Mouse (Mus musculus) megakaryocyte, embryonic 14.5 days (primary cell): ENCODE results near the gene Hpcal4.

ENCODE experiments used
- FLI1 ChIP-seq: IDR thresholded peaks from 2 replicates; pipeline ENCODE4 v1.6.1; 2012; ENCODE audit warnings: low read length, inconsistent platforms, mixed read lengths
- GATA1 ChIP-seq: IDR thresholded peaks from 3 replicates; pipeline ENCODE4 v1.6.1; 2012; ENCODE audit warnings: mixed read lengths, low read length, inconsistent platforms, borderline replicate concordance

- TF ChIP-seq FLI1 (no peak), GATA1 (no peak)
Measured at GRCm38 (mm10) chr4:123229166-123229565, 46.1 kb downstream of the Hpcal4 start.
